Mouse (Mus musculus) forebrain, postnatal 0 days (tissue): ENCODE measurements around the gene Tnik. TPM values are rescaled to one million over a fixed set of nuclear protein-coding genes. Genes with fewer than 3 reads are reported as not detected.
A peak's percentile ranks its signal among the peaks of the same experiment; 100 is the strongest.

Source experiments
- ATAC-seq: fragments of 200-750 bp; cut with Nextera tagmentation; 2 replicates; pipeline ENCODE4 v1.8.0; 2017; ENCODE audit warnings: mild to moderate bottlenecking, moderate library complexity
- DNase-seq: peaks from one replicate; pipeline ENCODE4 v3.0.0-alpha.2; 2015
- H3K27ac ChIP-seq: fragments of 300-500 bp; sonication (generic); 2 replicates; pipeline ENCODE4 v1.5.1; 2014; ENCODE audit warnings: low read depth, mild to moderate bottlenecking, antibody characterized with exemption, low read length, moderate library complexity, mixed read lengths
- H3K27me3 ChIP-seq: fragments of 300-500 bp; sonication (generic); 2 replicates; pipeline ENCODE4 v1.6.1; 2014; ENCODE audit warnings: mild to moderate bottlenecking, low read length, mixed read lengths; ENCODE audit not compliant: insufficient read depth
- H3K36me3 ChIP-seq: fragments of 300-500 bp; sonication (generic); 2 replicates; pipeline ENCODE4 v1.6.1; 2014; ENCODE audit warnings: mild to moderate bottlenecking, moderate library complexity; ENCODE audit not compliant: insufficient read depth
- H3K4me1 ChIP-seq: fragments of 300-500 bp; sonication (generic); 2 replicates; pipeline ENCODE4 v1.6.1; 2014; ENCODE audit warnings: antibody characterized with exemption; ENCODE audit not compliant: insufficient read depth
- H3K4me2 ChIP-seq: fragments of 300-500 bp; sonication (generic); 2 replicates; pipeline ENCODE4 v1.6.1; 2014; ENCODE audit warnings: low read depth, mild to moderate bottlenecking, moderate library complexity
- H3K4me3 ChIP-seq: fragments of 300-500 bp; sonication (generic); 2 replicates; pipeline ENCODE4 v1.5.1; 2014; ENCODE audit warnings: low read depth, low read length, mixed read lengths
- H3K9ac ChIP-seq: fragments of 300-500 bp; sonication (generic); 2 replicates; pipeline ENCODE4 v1.6.1; 2014; ENCODE audit warnings: mild to moderate bottlenecking
- H3K9me3 ChIP-seq: fragments of 300-500 bp; sonication (generic); 2 replicates; pipeline ENCODE4 v1.6.1; 2016; ENCODE audit warnings: low read length
- CTCF ChIP-seq: sonication (generic); IDR thresholded peaks from 2 replicates; pipeline ENCODE4 v1.5.1; 2016; ENCODE audit warnings: antibody characterized with exemption, control low read depth, low read depth
- whole genome bisulfite sequencing: fragments of 180-500 bp; shearing (Covaris S2); extraction: QIAGEN DNeasy Blood & Tissue Kit; methylation state at CpG from one replicate; pipeline ENCODE4 v1.1.7; 2014; 5-methylcytosine and 5-hydroxymethylcytosine counted together
- polyA plus RNA-seq: library from polyadenylated mRNA; unstranded; fragments of >200 nt; fragmentation: Nextera tagmentation; extraction: Ambion mirVana; gene quantifications from 2 replicates; pipeline ENCODE4 v1.2.1, GENCODE M21; 2015
- total RNA-seq: library from RNA; depleted of rRNA; stranded (reverse); fragments of >200 nt; gene quantifications from 2 replicates; pipeline ENCODE4 v1.2.3, GENCODE M21; 2014

The Tnik gene
- total and polyA plus RNA-seq, 2 experiments from 2014 or later, result 43.0 to 125 TPM

DNA sequence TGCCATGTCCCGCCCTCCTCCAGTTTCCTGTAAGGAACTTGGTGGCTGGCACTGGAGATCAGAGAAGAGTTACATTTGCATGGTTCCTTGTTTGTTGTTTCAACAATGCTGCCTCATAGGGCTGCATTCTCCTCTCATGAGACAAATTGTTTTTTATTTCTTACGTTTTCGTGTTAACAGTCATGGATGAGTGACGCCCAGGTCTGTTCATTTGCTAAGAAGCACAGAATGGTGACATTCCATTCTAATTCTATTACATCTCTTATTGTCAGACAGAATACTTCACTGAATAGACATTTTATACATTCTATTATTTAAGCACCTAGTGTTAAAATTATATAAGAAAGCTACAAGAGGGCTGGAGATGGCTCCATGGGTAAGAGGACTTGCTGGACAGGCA lies 266.5 kb downstream of the Tnik start:
- DNase-seq (no peak), ATAC-seq (no peak)
- Histone ChIP-seq H3K9me3 (no peaks in the 10 kb centered on the region), H3K4me1 (0 out of 2 replicates have a peak, but pooled peaks cover 10% of the 10 kb centered on the region), H3K4me2 (no peak overlapping the region), H3K4me3 (no peak overlapping the region), H3K27ac (no peak overlapping the region), H3K36me3 (no peaks in the 10 kb centered on the region), H3K9ac (no peak overlapping the region), H3K27me3 (no peaks in the 10 kb centered on the region)
- no peak for TF ChIP-seq CTCF
- WGBS, result 69% methylated on average over 4 of the region's 4 CpGs

- peak overlapping the region; percentile 31; the same call in 1 of the 2 replicates for H3K27ac ChIP-seq
These were observed 268.4 kb downstream of the Tnik start for GRCm38 (mm10) chr3:28531294-28531956.

GRCm38 (mm10) chr3:28532666-28533065 lies 269.7 kb downstream of the Tnik start:
- Histone ChIP-seq H3K27ac (0 out of 2 replicates have a peak overlapping the region, but pooled peaks have one; percentile 15), H3K4me2 (no peak overlapping the region), H3K9ac (no peak overlapping the region), H3K36me3 (no peaks in the 10 kb centered on the region; the same call in 1 of the 2 replicates), H3K4me3 (no peak overlapping the region), H3K27me3 (no peaks in the 10 kb centered on the region), H3K4me1 (0 out of 2 replicates have a peak, but pooled peaks cover 6% of the 10 kb centered on the region), H3K9me3 (no peaks in the 10 kb centered on the region)
- ATAC-seq (peak; percentile 85), DNase-seq (peak; percentile 66)
- WGBS, result 76% methylated on average over 7 of the region's 7 CpGs
- TF ChIP-seq CTCF, result no peak

More at GRCm38 (mm10) chr3:28531294-28531956, 268.4 kb downstream of the Tnik start:
- TF ChIP-seq CTCF, result no peak
- Histone ChIP-seq H3K9me3 (no peaks in the 10 kb centered on the region), H3K4me2 (peak overlapping the region; percentile 0; the same call in 1 of the 2 replicates), H3K4me3 (no peak overlapping the region), H3K9ac (no peak overlapping the region), H3K36me3 (no peaks in the 10 kb centered on the region; the same call in 1 of the 2 replicates), H3K27me3 (no peaks in the 10 kb centered on the region), H3K4me1 (0 out of 2 replicates have a peak, but pooled peaks cover 6% of the 10 kb centered on the region)
- 68% methylated on average over 15 of the region's 15 CpGs for WGBS
- ATAC-seq, result peak; percentile 73
- DNase-seq, result no peak

- no peaks in the 10 kb centered on the region for H3K9me3 ChIP-seq
- WGBS, result 93% methylated on average over 5 of the region's 5 CpGs
- TF ChIP-seq CTCF, result no peak
- ATAC-seq (no peak), DNase-seq (no peak)
- H3K4me3 ChIP-seq, result no peak overlapping the region
- H3K36me3 ChIP-seq, result no peaks in the 10 kb centered on the region; the same call in 1 of the 2 replicates
- H3K9ac ChIP-seq, result no peak overlapping the region
- no peaks in the 10 kb centered on the region for H3K27me3 ChIP-seq
- H3K27ac ChIP-seq, result no peak overlapping the region
- H3K4me2 ChIP-seq, result no peak overlapping the region
- no peaks in the 10 kb centered on the region for H3K4me1 ChIP-seq
These were observed 277.1 kb downstream of the Tnik start for GRCm38 (mm10) chr3:28540121-28540520.

- DNase-seq, result no peak
- 76% methylated on average over 3 of the region's 3 CpGs for WGBS
- no peak for TF ChIP-seq CTCF
These were observed 279.9 kb downstream of the Tnik start for GRCm38 (mm10) chr3:28542941-28543340.

GRCm38 (mm10) chr3:28543380-28543984 lies 280.5 kb downstream of the Tnik start:
- H3K27ac ChIP-seq, result 0 out of 2 replicates have a peak overlapping the region, but pooled peaks have one; percentile 36
- H3K4me1 ChIP-seq, result no peaks in the 10 kb centered on the region
- peak; percentile 66 for TF ChIP-seq CTCF
- H3K9ac ChIP-seq, result no peak overlapping the region
- DNase-seq (no peak), ATAC-seq (peak; percentile 61)
- WGBS, result 60% methylated on average over 10 of the region's 10 CpGs
- H3K4me2 ChIP-seq, result no peak overlapping the region
- H3K36me3 ChIP-seq, result no peaks in the 10 kb centered on the region; the same call in 1 of the 2 replicates
- H3K9me3 ChIP-seq, result no peaks in the 10 kb centered on the region
- H3K4me3 ChIP-seq, result no peak overlapping the region
- no peaks in the 10 kb centered on the region for H3K27me3 ChIP-seq

More at GRCm38 (mm10) chr3:28542941-28543340, 279.9 kb downstream of the Tnik start:
- Histone ChIP-seq H3K9ac (no peak overlapping the region), H3K36me3 (no peaks in the 10 kb centered on the region; the same call in 1 of the 2 replicates), H3K4me2 (no peak overlapping the region), H3K4me3 (no peak overlapping the region), H3K27me3 (no peaks in the 10 kb centered on the region), H3K27ac (0 out of 2 replicates have a peak overlapping the region, but pooled peaks have one; percentile 36), H3K4me1 (no peaks in the 10 kb centered on the region), H3K9me3 (no peaks in the 10 kb centered on the region)
- no peak for ATAC-seq
